In the genomic region with DNA sequence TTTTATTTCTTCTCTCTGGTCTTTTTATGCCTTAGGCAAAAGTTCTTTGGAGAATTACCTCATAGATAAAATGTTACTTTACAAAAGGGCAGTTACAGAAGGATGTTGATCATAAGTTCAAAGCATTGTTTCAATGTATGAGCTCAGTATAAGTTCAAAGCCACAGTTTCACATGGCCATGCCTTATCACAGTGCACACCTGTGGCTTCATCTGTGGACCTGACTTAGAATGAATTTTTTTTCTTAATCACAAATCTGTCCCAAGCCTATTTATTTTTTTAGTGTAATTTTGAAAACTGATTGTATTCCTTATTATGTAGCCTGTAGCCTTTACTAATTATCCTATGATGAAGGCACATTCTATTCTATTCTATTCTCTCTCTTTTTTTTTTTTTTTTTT, we compare ENCODE assay signal across 17 mouse cellular contexts. TPM values are rescaled to one million over a fixed set of nuclear protein-coding genes. Genes with fewer than 3 reads are reported as not detected.
DNase-seq lines count a peak whose midpoint lies in the region; TF ChIP-seq lines count a peak whose summit lies in the region.
"Had no signal": no experiment of that assay in that cellular context is flagged by ENCODE, and none has a peak within 500 bp of the region (broad histone marks: within the 10 kb centered on the region; RNA-seq: fewer than 3 reads in every experiment).

No protein-coding gene starts in this region.

- no peaks in the 10 kb centered on the region for H3K27me3 ChIP-seq in MEL (ENCODE audit: control insufficient read depth in 1 of 2, insufficient read depth in 2 of 2, low read length in 2 of 2)
- H3K27me3 ChIP-seq: CH12.LX, Patski had no signal

- H3K27ac ChIP-seq in MEL (ENCODE audit: control insufficient read depth, low read depth, low read length): no peak overlapping the region

- H3K79me2 ChIP-seq in MEL (ENCODE audit: control insufficient read depth, insufficient read depth, low read length, poor library complexity): peaks cover 28% of the 10 kb centered on the region

- no peak for DNase-seq in MEL (ENCODE audit: low read depth, low spot score)
- DNase-seq in cerebellum, adult 11 months: no peak
- DNase-seq: adrenal gland, adult 2 months; adrenal gland, adult 8-10 months; adrenal gland, postnatal 10 days; adrenal gland, postnatal 14 days; adrenal gland, postnatal 25 days; adrenal gland, postnatal 36 days; B cell, adult 2 months; cerebellum, adult 11-12 months; cerebellum, adult 18-20 months; cerebellum, adult 2 months; cerebellum, adult 8-10 months; cerebellum, adult 9-10 months had no signal

- TF ChIP-seq RAD21 in MEL (IDR thresholded peaks at IDR 0.05; ENCODE audit: low read depth, low read length): no peak

- TF ChIP-seq CTCF in MEL (IDR thresholded peaks at IDR 0.05 in 2 of 3, conservative IDR thresholded peaks at IDR 0.05 in 1 of 3; ENCODE audit: control insufficient read depth in 1 of 3, insufficient read depth in 1 of 3, low read depth in 2 of 3, low read length in 3 of 3, poor library complexity in 1 of 3, severe bottlenecking in 1 of 3): no peak

- TF ChIP-seq POLR2A in MEL (IDR thresholded peaks at IDR 0.05; ENCODE audit: control insufficient read depth in 1 of 2, insufficient read depth in 1 of 2, low read depth in 1 of 2, low read length in 2 of 2, poor library complexity in 1 of 2): no peak

- H3K9ac ChIP-seq in MEL (ENCODE audit: control insufficient read depth, low read depth, low read length, poor library complexity, severe bottlenecking): no peak overlapping the region

- H3K4me1 ChIP-seq in MEL (ENCODE audit: control insufficient read depth in 1 of 2, insufficient read depth in 2 of 2, low read length in 2 of 2): peaks cover 6 to 7% of the 10 kb centered on the region in 2 experiments; a peak in 3 of 4 replicates

- H3K9me3 ChIP-seq in MEL (replicated peaks; ENCODE audit: insufficient read depth, low read length): no peaks in the 10 kb centered on the region
- H3K9me3 ChIP-seq: G1E had no signal

- no peak overlapping the region for H3K4me3 ChIP-seq in MEL (ENCODE audit: control insufficient read depth in 1 of 2, insufficient read depth in 1 of 2, low read depth in 2 of 2, low read length in 2 of 2)

- peaks cover 16 to 33% of the 10 kb centered on the region in 2 experiments for H3K36me3 ChIP-seq in MEL (ENCODE audit: control insufficient read depth in 1 of 2, insufficient read depth in 2 of 2, low read length in 2 of 2)

- no peak for TF ChIP-seq EP300 in MEL (IDR thresholded peaks at IDR 0.05; ENCODE audit: low read depth in 1 of 2, low read length in 2 of 2)

TF ChIP-seq in MEL, 35 proteins besides CTCF, POLR2A, EP300 and RAD21:
- TF ChIP-seq POLR2AphosphoS2 (IDR thresholded peaks at IDR 0.05; ENCODE audit: low read length) (no peak), ZKSCAN1 (IDR thresholded peaks at IDR 0.05; ENCODE audit: low read depth, low read length) (no peak), SIN3A (IDR thresholded peaks at IDR 0.05; ENCODE audit: low read length) (no peak), RCOR1 (IDR thresholded peaks at IDR 0.05; ENCODE audit: low read depth, low read length) (peak; percentile 19; the same call in 1 of the 2 replicates), TAL1 (IDR thresholded peaks at IDR 0.05; ENCODE audit: low read length) (peak; percentile 35), USF1 (IDR thresholded peaks at IDR 0.05; ENCODE audit: low read depth, low read length) (no peak), ELF1 (IDR thresholded peaks at IDR 0.05; ENCODE audit: low read depth, low read length) (no peak), KAT2A (conservative IDR thresholded peaks at IDR 0.05; ENCODE audit: low read depth, low read length) (no peak), POLR2AphosphoS5 (IDR thresholded peaks at IDR 0.05; ENCODE audit: borderline replicate concordance, low read depth, low read length) (no peak), TCF12 (IDR thresholded peaks at IDR 0.05; ENCODE audit: low read depth, low read length) (0 out of 2 replicates have a peak, but pooled peaks have one; percentile 48), E2F4 (IDR thresholded peaks at IDR 0.05; ENCODE audit: borderline replicate concordance, low read depth, low read length) (no peak), NRF1 (IDR thresholded peaks at IDR 0.05; ENCODE audit: insufficient read depth, low read depth, low read length, poor library complexity, severe bottlenecking) (no peak), ZNF384 (IDR thresholded peaks at IDR 0.05; ENCODE audit: low read depth, low read length) (peak; percentile 58), ETS1 (IDR thresholded peaks at IDR 0.05; ENCODE audit: low read depth, low read length) (peak; percentile 58), ZMIZ1 (IDR thresholded peaks at IDR 0.05; ENCODE audit: low read depth, low read length) (no peak)

RNA-seq across cellular contexts. Expression of gene Chaf1a, which starts 14.7 kb away (rescaled TPM):
- 48.5 and 49.5 TPM in 2 replicates for total RNA-seq in MEL (2012; rRNA removed)
- polyA plus RNA-seq in MEL (2012; ENCODE audit: insufficient read depth in 1 of 2, insufficient read length in 2 of 2, low read depth in 1 of 2, low replicate concordance in 2 of 2, missing spikeins in 1 of 2): 100 to 1,000 TPM in 1 of 2 experiments, not detected in 1; 116 TPM

RNA-seq across cellular contexts. Expression of gene Sh3gl1, which starts 18.5 kb away (rescaled TPM):
- 36.7 and 41.0 TPM in 2 replicates for total RNA-seq in MEL (2012; rRNA removed)
- polyA plus RNA-seq in MEL (2012; ENCODE audit: insufficient read depth in 1 of 2, insufficient read length in 2 of 2, low read depth in 1 of 2, low replicate concordance in 2 of 2, missing spikeins in 1 of 2): 10 to 100 TPM in 1 of 2 experiments, not detected in 1; 78.4 TPM

RNA-seq across cellular contexts. Expression of gene Ubxn6, which starts 19.9 kb away (rescaled TPM):
- total RNA-seq in MEL (2012; rRNA removed): 24.8 and 28.2 TPM in 2 replicates
- 10 to 100 TPM in 1 of 2 experiments, not detected in 1; 42.2 TPM for polyA plus RNA-seq in MEL (2012; ENCODE audit: insufficient read depth in 1 of 2, insufficient read length in 2 of 2, low read depth in 1 of 2, low replicate concordance in 2 of 2, missing spikeins in 1 of 2)

RNA-seq across cellular contexts. Expression of gene Hdgfl2, which starts 24.5 kb away (rescaled TPM):
- total RNA-seq in MEL (2012; rRNA removed): 64.2 and 71.9 TPM in 2 replicates
- 100 to 1,000 TPM in 1 of 2 experiments, not detected in 1; 132 TPM for polyA plus RNA-seq in MEL (2012; ENCODE audit: insufficient read depth in 1 of 2, insufficient read length in 2 of 2, low read depth in 1 of 2, low replicate concordance in 2 of 2, missing spikeins in 1 of 2)

RNA-seq across cellular contexts. Expression of gene Mpnd, which starts 49.4 kb away (rescaled TPM):
- total RNA-seq in MEL (2012; rRNA removed): 3.9 and 5.6 TPM in 2 replicates
- 10 to 100 TPM in 1 of 2 experiments, not detected in 1; 18.3 TPM for polyA plus RNA-seq in MEL (2012; ENCODE audit: insufficient read depth in 1 of 2, insufficient read length in 2 of 2, low read depth in 1 of 2, low replicate concordance in 2 of 2, missing spikeins in 1 of 2)
